Mouse (Mus musculus) kidney, postnatal 10 days (tissue): ENCODE data around the gene Hdac4.

Source experiments
- DNase-seq: peaks from one replicate; pipeline ENCODE4 v3.0.0; 2021; ENCODE audit warnings: mixed read lengths

Gene Hdac4

DNA sequence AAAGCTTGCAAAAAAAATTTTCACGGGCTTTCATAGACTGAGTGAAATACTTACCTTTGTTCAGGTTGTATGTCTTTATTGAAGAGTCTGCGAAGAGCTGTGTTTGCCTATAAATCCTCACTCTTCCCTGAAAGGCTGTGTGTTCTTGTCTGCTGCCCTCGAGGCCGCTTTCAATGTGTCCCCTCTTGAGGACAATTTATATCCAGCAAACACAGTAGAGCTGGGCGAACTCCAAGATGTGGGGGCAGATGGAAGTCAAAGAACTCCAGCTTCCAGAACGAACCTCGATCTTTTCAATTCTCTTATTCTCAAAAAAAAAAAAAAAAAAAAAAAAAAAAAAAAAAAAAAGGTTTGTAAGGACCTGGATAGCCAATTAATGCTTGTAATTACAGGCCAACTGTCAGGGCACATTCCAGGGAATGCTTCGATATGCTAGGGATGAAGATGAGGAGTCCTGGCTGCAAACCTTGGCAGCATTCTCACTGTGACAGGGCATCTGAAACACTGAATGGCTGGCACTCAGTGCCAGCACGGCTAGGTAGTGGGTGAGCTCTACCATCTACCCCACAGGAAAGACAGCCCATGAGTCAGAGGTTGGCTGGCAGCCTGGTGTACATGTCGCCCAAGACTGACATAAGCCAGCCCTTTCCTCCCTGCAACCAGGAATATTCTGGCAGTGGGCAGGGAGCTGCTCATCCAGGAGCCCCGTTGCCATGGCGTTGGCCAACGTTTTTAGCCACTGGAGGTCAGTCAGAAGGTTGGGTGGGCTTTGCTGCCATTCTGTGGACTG lies at the start of gene Hdac4:
Gene Hdac4, minus strand, starts transcription at position 340 of the 790 bp plus-strand sequence.
- DNase-seq = no peak

DNA sequence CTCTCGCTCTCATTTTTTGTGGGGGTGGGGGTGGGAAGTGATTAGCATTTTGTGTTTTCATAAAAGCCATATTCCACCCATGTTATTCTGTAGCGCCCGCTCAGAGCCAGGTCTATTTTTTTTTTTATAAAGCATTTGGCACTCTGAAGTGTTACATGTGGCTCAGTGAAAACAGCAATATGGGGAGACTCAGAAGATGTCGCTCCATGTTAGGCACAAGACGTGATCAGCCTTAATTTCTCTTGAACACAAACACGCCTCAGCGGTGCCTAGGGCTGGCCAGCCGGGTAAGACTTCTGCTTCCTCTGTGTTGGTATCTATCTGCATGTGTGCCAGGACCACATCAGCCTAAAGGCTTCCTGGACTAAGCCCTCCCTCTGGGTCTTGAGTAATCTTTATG lies 48.0 kb upstream of the Hdac4 start:
- no peak for DNase-seq

DNA sequence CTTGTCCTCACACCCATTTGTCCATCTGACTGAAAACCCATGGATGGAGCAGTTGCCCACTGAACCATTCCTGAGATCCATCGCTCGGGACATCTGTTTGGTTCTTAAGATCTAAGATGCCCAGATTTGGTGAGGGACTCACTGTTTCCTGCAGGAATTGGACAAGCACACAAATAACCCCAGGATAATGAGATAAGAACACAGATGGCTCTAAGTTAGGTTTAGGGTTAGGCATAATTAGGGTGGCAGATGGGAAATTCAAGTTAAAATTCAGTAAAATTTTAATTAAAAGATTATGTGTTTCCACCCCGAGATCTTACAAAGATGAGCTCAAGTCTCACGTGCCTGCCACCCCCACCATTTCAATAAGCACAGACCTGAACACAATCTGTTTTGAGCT lies 44.6 kb upstream of the Hdac4 start:
- no peak for DNase-seq

DNA sequence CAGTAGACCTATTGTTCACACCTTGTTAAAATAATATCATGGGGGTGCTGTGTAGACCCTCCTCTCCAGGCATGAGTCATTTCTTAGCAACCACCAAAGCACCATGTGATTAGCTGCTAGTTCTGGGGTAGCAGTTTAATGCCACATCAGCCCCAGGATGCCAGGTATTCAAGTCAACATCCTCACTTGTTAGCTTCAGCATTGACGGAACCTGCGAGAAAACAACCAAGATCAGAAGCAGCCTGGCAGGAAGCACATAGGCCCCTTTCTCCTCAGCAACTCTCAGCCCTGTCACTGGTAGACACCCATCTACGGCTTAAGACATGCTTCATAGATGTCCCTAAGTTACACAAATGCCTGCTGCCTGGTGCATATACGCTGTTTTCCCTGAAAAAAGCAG lies 40.1 kb upstream of the Hdac4 start:
- no peak for DNase-seq

DNA sequence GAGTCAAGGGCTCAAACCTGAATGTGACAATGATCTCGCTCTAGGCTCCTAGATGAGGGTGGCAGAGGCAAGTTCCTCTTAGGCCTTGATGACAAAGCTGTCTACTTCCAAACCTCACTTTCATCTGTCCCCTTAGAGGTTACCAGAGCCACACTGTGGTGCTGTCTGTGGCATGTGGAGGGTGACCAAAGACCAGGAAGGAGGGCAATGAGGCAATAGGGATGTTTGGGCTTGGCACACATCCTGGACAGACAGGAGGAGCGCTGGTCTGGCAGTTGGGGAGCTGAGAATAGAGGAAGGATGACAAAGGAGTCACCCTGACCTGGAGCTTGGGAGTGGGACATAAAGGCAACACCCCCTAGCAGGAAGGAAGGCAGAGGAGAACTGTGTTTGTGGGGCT lies 29.8 kb upstream of the Hdac4 start:
- no peak for DNase-seq

DNA sequence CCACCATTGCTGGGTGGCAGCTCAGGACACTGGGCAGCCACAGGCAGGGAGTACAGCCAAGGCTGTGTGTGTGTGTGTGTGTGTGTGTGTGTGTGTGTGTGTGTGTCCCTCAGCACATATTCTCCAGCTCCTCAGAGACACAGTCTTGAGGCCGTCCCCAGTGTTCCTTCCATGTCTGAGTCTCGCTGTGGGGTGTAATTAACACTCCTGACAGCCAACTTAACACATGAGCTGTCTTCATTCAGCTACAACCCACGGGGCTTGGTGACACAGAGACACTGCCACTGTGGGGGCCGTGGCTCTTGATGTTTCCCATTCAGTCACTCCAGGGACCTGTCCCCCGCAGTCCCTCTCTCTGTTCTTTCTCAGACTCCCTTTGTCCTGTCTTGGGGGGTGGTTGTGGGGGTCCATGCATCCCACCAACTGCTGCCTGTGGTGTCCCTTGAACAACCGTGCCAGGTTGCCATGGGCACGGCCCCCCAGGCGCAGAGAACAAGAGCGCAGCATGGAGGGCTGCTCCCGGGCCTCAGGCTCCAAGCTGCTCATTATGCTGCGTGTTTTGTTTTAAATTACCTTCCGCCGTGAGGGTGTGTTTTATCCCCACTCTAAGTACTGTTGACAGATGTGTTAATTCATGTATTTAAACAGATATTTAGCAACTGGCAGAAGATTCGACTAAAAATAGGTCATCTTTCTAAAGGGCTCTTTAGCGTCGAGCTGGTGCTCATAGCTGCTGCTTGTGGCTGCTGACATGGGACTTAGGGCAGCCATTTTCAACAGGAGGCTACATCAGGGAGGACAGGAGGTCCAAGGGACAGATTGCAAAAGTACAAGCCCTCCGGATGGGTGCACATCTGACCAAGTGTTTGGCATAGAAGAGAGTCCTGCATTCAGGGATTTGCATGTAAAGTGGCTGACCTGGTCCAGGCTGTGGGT lies 28.7 kb upstream of the Hdac4 start:
- DNase-seq = no peak

DNA sequence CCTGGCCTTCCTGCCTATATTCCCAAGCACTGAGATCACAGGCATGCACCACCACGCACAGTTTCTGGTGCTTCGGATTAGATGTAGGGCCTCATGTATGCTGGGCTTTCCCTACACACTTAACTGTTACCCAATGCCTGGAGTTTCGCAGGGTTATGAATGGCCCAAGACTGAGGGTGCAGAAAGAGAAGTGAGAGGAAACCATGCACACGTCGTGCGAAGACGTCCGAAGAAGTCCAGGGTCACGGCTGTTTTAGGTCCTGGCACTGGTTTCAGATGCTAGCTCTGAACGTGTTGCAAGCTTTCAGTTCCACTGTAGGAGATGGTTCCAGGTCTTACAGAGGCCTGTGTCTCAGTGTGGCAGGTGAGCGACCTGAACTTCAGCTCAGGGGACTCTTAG lies 21.2 kb upstream of the Hdac4 start:
- no peak for DNase-seq

DNA sequence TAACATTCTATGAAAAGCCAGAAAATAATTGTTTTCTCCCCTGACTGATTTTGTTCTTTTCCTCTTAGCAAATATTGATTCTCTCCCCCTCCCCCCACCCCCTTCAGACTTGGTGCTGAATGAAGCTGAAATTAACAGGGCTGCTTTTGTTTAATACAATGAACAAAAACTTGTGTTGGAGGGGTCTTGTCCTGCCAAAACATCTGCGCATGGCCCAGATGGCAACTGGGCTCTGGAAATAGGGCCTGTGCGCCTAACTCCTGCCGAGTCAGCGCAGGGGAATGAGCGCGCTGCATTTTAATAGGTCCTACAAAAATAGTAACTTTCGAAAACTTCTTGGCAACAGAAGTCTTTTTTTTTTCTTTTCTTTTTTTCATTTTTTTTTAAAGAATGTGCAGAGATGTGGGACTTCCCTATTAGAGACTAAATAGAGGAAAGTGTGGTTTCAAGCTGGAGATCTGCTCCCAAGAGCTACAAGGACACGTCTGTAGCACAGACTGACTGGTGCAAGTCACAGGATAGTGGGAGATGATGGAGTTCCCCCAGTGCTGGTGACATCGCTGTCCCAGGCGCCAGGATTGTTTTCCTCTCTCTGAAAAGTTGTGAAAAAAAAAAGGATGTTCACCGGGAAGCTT lies 20.6 kb upstream of the Hdac4 start:
- peak; percentile 17 for DNase-seq

DNA sequence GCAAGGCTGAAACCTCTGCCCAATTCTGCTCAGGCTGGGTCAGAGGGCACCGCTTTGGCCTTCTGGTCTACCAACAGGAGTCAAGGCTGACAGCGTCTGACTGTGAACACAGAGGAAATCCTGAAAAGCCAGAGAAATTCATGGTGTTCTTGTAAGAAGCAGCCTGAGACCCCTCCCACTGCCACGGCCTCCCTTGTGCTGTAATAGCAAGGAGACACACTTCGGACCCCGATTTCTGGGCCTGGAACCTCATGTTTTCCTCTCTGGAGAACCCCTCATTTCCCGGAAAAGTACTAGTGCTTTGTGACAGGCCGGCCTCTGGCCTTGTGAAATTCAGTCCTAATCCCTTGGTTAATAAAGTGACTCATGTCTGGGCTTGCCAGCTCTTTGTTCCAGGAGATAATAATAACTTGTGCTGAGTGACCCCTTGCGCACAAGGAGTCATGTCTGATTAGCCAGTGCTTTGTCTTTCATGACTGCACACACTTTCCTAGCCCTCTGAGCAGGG lies 19.7 kb upstream of the Hdac4 start:
- no peak for DNase-seq

DNA sequence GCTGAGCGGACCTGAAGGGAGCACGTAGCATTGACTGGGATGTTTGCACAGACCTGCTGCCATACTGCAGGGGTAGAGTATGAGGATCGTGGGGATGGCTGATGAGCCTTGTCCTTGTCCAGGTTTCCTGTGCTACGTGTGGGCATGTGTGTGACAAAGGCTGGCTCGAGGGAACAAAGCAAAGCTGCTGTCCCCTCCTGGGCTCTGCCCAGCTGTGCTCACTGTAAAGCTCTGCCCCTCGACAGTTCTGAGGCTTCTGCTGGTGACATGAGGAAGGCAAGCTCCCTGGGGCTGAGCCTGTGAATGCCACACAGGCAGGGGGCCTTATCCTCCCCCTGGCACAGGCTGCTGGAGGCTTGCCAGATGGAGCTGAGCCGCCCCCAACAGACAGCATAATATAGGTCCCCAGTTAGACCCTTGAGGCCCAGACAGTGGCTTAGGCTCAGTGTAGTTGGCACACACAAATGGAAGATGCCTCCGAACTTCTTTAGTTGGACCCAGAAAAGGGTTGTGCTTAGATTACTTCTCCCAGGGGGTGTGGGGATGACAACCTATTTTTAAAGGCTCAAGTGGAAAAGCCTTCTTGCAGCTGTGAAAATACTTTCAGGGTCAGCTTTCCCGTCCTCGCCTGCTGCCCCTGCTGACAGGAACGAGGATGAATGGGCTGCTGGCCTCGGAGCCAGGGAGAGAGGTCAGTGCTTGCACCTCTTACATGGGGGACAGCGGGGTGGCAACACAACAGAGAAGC lies 16.7 kb upstream of the Hdac4 start:
- DNase-seq = peak; percentile 15

DNA sequence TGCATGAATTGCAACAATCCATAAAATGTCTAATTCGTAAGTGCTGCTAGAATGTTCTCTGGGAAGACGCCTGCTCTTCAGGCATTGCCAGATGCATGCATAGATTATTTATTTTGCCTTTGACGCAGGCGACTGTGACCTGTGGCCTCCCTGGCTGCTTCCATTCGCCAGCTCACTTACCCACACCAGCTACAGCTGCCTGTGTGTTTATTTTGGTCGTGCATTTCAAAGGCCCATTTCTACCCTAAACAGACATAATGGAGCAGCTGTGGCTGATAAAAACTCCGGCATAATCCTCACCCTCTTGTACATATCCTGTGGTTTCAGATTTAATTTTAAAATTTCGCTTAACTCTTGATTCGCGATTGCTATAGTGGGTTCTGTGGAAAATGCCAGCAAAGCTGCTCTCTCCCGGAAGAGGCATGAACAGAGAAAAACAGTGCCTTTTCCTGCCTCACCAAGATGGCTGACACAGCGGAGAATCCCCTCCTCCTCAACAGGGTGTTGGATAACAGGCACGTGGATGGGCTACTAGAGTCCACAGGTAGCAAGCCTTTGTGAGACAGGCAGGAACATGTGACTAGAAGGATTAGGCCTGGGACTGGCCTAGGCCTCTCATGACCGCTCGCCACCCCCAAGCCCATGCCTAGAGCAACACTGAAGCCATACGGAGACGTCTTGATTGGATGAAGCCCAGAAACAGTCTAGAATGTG lies 7.3 kb upstream of the Hdac4 start:
- peak; percentile 34 for DNase-seq

DNA sequence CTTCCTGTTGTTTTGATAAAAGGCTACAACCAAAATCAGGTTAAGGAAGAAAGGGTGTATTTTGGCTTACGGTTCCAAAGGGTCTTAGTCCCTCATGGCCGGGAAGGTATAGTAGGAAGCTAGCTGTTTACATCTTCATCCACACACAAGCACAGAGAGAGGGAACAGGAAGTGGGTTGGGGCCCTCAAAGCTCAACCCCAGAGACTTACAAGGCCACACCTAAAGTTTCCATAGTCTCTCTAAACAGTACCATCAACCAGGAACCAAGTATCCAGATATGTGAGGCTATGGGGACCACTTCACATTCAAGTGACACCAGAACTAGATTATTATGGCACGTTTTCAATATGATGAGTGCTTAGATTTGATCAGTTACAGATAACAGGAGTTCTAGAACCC lies 5.0 kb downstream of the Hdac4 start:
- no peak for DNase-seq

DNA sequence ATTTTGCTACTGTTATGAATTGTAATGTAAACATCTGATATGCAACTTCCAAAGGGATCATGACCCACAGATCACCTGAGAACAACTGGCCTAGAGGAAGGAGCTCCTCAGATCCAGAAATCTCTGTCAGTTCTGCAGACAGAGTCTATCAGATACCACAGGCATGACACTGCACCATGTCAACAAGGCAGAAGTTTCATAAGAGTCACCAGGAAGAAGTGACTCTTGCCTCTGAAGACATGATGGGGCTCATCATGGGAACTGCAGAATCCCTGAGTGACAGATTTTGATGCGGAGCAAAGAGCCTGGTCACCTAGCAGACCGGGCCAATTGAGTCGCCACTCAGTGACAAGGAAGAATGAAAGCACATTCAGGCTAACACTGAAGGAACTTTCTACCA lies 8.4 kb downstream of the Hdac4 start:
- DNase-seq = no peak

DNA sequence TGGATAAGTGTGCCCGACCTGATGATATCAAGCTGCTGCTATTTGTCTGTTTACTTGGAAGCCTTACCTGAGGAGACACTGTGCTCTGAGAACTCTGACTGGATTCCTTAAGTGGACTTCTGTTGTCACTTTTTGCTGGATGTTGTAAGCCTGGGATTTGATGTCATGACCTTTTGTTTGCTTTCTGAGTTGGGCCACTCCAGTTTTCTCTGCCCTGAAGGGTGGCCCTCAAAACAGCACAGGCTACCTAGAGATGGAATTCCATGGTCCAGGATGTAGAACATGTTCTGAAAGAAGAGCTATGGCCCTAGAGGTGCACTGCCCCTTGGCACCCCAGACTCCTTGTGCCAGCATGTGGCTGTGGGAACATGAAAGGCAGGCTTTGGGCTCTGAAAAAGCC lies 10.9 kb downstream of the Hdac4 start:
- DNase-seq = no peak

DNA sequence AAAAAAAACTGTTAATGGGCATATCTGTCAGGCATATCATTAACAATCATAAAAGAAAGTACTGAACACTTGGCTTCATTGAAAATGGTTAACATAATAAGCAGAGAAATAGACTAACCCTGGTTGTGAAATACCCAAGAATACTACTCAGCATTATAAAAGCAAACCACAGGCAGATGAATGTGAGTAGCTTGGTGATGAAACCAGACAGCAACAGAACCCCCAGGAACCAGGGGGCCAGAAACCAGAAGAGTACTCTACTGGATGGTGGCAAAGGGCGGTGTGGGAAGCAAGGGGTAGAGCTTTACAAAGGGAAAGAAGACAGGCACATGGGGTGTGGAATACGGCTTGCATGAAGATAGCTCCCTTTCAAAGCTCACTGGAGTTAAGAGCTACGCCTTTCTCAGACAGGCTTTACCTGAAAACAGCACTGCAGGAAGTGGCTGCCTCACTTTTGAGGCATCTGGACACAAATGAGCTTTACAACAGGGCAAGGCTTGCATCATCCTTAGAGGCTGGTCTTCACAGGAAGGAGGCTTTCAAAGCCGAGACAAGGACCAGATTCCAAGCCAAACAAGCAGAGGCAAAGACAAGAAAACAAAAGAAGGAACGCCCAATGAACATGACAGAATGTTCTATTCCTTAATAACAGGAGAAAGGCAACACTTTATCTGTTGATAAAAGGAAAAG lies 12.3 kb downstream of the Hdac4 start:
- no peak for DNase-seq

DNA sequence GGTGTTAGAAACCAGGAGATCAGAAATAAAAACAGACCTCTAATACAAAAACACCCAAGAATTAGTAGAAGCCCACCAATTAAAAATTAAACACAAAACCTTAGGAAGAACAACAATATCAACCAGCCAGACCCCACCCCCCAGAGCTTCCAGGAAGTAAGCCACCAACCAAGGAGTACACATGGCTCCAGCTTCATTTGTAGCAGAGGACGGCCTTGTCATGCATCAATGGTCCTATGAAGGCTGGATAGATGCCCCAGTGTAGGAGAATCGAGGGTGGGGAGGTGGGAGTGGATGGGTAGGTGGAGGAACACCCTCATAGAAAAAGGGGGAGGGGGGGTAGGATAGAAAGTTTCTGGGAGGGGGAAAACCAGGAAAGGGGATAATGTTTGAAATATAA lies 13.5 kb downstream of the Hdac4 start:
- no peak for DNase-seq

DNA sequence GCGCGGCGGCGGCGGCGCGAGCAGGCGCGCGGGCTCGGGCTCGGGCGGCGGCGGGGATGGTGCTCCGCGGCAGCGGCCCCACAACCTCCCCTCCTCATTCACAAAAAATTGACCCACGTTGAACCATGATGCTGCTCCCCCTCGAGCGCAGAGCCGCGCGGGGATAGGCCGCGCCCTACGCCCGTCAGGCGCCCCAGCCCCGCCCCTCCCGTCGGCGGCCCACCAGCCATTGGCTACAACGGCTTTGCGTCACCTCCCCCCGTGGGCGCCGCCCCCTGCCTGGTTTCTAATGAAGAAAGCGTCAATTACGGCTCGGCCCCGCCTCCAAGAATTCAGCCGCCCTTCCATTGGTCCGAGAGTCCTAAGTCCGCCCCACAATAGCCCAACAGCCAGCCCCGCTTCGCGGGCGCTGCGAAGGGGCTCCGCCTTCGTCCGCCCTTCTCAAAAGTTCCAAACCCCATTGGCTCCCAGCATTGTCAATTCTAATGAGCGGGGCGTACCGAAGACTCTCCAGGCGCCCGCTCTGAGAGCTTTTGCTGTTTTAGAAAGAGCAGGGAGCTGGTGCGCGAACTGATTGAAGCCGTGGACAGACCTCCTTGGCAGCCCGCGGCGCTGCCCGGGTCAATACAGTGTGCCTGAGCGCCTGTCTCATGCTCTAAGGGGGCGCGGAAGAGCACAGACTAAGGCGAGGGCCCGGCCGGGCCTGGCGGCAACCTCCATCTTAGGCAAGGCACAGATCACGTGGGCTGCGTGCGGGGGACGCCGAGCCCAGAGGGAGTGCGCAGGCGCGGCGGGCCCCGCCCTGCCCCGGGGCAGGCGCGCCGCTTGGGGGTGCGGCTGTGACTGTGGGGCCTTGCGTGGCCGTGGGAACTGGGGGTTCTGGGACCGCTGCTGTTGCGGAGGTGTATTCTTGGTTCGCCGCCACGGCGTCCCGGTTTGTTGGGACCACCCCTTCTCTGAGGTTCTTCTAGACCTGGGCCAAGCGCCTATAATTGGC lies 15.1 kb downstream of the Hdac4 start:
- DNase-seq = peak; percentile 100

DNA sequence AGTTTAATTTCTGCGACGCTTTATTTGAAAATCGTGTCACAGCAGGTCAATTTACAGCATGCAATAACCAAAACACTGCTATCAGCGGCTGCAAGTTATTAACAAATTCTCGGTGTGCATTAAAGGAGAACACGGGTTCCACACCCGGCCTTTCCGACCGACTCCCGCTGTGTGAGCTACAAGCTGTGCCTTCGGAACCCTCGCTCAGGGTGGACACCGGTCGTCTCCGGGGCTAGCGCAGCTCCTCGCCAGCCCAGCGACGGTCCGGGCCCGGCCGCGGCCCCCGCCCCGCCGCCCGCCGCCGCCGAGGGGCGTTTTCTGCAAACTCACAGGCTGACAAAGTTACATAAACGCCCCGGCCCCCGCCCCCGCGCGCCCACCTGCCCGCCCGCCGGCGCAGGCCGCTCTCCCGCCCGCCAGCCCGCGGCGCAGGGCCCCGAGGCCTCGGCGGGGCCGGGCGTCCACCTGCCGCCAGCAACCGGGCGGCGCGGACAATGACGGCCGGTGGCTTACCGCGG lies 16.0 kb downstream of the Hdac4 start:
- DNase-seq = peak; percentile 78

DNA sequence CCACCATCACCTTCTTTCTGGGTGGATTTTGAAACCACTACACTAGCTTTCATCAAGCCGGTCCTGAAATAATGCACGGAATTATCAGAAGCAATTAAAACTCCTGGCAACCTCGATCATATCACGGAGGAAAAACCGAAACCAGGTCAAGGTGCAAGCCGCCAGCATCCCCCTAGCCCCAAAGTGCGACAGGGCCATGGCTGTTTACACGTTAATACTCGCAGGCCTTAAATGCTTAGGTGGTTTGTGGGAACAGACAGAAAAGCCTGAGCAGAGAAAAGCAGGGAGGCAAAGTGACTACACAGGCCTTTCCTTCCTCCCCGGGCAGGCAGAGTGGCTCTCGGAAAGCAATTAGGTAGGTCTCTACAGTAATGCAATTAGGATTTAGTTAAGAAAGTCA lies 16.4 kb downstream of the Hdac4 start:
- peak; percentile 29 for DNase-seq
